Mouse (Mus musculus): Measurements from ENCODE around the gene Kcnq5.
"Not testable (repeated sequence)": the region's sequence is repeated elsewhere in the genome, so short reads cannot be mapped to it uniquely, and the experiment has no call there.

Kcnq5 gene

DNA sequence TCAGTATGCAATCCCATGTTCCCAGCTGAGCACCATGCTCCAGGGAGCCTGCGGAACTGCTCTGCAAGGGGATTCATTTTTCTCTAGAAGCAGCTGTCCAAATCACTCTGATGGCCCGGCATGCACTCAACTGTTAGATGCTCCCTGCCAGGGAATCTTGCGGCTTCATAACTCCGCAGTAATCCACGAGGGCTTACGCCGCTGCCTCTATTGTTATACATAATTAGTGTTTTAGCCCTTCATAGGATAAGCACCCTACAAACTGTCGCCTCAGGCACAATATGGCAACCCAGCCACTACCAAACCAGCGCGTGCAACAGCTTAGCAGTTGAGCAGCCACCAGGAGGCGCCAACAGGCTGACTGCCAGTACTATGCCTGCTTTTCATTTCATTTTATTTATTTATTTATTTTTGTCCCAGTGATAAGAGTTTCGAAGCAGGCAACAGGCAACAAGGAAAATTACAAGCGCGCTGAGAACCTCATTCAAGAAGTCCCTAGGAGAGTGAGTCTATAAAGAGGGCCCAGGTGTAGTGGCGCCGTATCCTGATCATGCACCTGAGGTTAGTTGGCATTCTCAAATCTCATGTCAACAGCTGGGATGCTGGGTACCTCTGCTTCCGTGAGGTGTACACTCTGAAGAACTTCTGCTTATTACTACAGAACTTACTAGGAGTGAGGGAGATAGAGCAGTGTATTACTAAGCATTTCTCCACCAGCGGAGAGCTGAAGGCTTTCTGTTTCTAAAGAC is 500.6 kb downstream of the Kcnq5 start:
- DNase-seq, result peak; percentile 31 to 45

DNA sequence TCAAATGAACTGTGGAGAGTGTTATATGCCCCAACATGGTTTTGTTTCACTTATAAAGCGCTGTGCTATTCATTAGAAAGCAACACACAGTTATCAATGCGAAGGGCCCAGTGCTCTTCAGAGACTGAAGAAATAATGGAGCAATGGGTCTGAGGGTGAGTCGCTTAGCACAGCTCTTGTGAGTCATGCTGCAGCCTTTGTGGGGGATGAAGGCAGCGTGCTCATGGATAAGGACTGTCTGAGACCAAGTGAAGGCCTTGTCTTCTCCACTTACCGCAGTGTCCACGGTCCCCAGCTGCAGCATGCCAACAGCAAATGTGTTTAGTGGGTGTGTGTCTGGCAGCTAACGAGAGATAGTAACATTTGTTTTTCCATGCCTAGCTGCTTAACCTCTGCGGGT is 503.2 kb downstream of the Kcnq5 start:
- DNase-seq, result no peak

DNA sequence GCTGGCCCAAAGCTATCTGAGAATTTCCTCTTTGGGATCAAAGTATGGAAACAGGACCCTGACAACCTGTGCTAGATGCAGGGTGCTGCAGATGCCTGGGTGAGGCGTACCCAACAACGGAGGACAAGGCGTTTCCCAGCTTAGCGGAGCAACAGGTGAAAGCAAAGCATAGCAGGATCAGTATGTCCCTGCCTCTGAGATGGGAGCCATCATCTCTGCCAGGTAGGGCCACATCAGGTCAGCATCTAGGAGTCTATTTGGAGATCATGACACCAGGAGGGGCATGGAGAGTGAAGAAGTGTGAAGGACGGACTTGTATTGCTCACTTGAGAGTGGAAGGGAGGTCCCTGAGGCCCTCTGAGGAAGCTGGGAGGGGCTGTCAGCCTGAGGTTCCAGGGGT is 505.8 kb downstream of the Kcnq5 start:
- no peak for DNase-seq

DNA sequence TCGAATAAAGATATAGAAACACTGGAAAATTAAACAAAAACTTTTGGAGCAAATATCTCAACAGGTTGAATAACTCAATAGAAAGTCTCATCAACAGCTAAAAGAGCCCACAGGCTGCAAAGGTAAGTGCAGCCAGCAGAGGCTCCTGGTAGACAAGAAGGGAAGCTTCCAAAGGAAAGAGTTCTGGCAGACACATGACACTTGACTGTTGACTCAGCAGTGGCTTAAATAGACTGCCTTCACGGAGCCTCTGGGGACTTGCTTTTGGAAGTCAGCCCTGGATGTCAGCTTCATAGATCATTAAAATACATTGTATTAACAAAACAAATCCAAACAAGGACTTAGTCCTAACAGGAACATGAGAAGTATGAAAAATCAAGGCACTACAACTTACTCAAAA is 513.5 kb downstream of the Kcnq5 start:
- DNase-seq, result no peak

- DNase-seq, result no peak
These were observed 525.0 kb downstream of the Kcnq5 start for GRCm38 (mm10) chr1:21436753-21437152.

DNA sequence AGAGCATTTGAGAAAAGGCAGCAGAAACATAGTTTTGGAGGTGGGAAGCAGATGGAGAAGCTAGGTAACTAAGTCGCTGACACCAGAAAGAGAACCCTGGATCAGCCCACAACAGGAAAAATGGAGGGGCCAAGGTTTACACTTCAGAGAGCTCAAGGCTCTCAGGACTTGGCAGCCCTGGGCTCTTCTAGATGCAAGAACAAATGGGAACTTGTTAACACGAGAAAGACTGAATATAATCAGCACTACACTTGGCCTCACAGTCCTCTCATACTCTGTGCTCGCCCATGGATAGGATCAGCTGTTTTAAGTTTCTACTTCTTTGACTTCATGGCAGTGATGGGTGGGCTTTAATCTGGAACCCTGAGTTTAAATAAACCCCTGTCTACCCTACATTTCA is 526.9 kb downstream of the Kcnq5 start:
- no peak for DNase-seq

GRCm38 (mm10) chr1:21431666-21432065 is 530.1 kb downstream of the Kcnq5 start:
- no peak for DNase-seq

- DNase-seq, result no peak
These were observed 533.7 kb downstream of the Kcnq5 start for GRCm38 (mm10) chr1:21428079-21428478.

DNA sequence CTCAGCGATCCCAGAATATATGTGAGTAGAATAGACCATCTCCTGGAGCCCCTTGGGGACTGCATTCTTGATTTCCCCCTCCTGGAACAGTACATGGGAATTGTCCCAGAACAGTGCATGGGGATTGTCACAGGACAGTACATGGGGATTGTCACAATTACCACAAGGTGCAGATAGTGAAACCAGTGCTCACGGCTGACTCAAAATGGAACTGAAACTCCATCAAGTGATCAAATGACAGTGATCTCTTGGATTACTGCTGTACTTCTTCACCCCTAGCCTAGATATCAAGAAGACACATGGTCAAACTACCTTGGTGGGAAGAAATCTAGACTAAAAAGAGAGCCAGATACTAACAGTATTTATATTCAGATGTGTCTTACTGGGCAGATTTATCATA is 536.1 kb downstream of the Kcnq5 start:
- DNase-seq, result no peak

DNA sequence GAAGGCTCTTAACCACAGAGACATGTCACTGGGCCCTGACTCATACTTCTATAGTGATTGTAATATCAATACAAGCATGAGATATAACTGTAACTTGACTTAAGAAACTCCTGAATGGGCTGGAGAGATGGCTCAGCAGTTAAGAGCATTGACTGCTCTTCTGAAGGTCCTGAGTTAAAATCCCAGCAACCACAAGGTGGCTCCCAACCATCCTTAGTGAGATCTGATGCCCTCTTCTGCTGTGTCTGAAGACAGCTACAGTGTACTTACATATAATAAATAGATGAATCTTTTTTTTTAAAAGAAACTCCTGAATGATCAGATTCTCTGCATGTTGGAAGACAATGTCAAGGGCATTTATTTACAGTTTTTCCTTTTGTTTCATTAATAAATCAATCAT is 542.4 kb downstream of the Kcnq5 start:
- no peak for DNase-seq

- no peak for DNase-seq
These were observed 549.6 kb downstream of the Kcnq5 start for GRCm38 (mm10) chr1:21412197-21412555.

DNA sequence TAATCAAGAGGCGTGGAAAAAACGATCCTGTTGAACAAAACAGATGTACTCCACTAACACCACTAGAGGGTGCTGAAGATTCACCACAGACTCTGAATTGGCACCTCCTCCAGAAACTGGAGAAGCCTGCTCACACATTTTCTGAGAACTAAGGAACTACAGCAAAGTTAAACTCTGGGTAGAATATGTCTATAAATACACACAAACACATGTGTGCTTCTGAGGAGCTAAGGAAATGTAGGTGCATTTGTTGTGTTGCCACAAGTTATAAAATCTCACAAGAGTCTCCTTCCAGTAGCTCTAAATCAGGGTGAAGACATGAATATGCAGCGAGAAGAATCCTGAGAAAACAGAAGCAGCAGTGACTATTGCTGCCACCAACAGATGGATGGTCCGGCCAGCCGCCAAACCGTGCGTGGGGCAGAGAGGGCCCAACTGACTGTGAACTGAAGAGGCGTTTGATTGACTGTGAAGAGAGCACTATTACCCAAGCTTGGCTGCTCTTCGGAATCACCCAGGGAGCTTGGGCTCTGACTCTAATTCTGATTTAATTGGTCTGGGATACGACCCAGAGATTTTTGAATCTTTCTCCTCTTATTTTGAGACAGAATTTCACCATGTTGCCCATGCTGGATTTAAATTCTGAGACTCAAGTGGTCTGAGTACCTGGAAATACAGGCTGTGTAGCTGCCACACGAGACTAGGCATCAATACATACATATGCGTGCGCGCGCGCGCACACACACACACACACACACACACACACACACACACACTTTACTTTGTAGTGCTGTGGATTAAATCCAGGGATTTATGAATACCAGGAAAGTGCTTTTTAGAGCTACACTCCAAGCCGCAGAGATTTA is 550.2 kb downstream of the Kcnq5 start:
- DNase-seq, result peak in 1 of 2 experiments; percentile 7

- no peak for DNase-seq
These were observed 554.5 kb downstream of the Kcnq5 start for GRCm38 (mm10) chr1:21407266-21407665.

DNA sequence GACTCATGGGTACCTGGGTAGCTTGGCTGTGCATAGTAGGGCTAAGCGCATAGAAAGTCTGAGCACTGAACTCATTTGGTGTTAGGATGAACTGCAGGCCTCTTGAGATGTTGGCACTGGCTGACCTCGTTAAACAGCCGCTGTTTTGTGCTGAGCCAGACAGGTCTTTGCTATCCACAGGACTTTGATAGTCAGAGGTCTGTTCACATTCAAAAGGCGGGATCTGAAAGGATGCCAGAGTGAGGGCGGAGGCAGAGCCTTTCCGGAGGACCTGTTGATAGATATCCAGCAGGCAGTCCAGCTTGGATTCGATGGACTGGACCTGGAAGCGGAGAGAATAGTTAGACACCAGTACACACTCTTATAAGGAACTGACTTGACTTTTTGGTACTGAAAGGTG is 558.9 kb downstream of the Kcnq5 start:
- DNase-seq, result no peak

GRCm38 (mm10) chr1:21391138-21391671 is 570.5 kb downstream of the Kcnq5 start:
- no peak for DNase-seq

- DNase-seq, result no peak
These were observed 578.5 kb downstream of the Kcnq5 start, which contains the start of gene Khdc1b for GRCm38 (mm10) chr1:21383256-21383655. Khdc1b (plus strand) TSS chr1:21383556.

DNA sequence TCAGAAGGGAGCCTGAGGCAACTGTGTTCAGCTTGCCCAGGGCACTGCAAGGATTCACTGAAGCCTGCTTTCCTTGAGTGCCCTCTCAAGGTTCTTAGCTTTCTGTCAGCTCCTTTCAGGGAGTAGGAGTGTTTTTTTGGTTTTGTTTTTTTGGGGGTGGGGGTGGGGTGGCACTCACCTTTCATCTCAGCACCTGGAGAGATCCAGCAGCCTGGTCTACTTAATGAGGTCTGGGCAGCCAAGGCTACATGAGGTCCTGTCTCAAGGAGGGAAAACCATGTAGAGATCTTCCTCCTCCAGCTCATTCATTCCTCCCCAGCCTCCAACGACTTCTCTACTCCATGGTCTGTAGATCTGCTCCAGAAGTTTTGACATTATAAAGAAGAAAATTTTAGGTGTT is 593.7 kb downstream of the Kcnq5 start, which contains the start of gene Khdc1c:
Gene Khdc1c, plus strand, starts transcription at position 301 of the 400 bp plus-strand sequence.
- DNase-seq, result not testable (repeated sequence)

DNA sequence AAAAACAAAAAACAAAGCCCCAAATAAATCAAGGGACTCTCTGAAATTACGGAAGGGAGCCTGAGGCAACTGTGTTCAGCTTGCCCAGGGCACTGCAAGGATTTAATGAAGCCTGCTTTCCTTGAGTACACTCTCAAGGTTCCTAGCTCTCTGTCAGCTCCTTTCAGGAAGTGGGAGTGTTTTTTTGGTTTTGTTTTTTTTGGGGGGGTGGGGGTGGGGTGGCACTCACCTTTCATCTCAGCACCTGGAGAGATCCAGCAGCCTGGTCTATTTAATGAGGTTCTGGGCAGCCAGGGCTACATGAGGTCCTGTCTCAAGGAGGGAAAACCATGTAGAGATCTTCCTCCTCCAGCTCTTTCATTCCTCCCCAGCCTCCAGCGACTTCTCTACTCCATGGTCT is 612.4 kb downstream of the Kcnq5 start, which contains the start of gene Khdc1a:
Gene Khdc1a, plus strand, starts transcription at position 301 of the 400 bp plus-strand sequence.
- no peak for DNase-seq
